Mouse (Mus musculus): ENCODE measurements at regions not wholly inside any gene's neighbourhood (a gene's known extent, or its start where the extent isn't known, plus 50 kb on each side); places are given as distances from the start of the nearest gene placed in this dataset.
A peak's percentile ranks its signal among the peaks of the same experiment; 100 is the strongest.
"Not testable (repeated sequence)": the region's sequence is repeated elsewhere in the genome, so short reads cannot be mapped to it uniquely, and the experiment has no call there.

DNA sequence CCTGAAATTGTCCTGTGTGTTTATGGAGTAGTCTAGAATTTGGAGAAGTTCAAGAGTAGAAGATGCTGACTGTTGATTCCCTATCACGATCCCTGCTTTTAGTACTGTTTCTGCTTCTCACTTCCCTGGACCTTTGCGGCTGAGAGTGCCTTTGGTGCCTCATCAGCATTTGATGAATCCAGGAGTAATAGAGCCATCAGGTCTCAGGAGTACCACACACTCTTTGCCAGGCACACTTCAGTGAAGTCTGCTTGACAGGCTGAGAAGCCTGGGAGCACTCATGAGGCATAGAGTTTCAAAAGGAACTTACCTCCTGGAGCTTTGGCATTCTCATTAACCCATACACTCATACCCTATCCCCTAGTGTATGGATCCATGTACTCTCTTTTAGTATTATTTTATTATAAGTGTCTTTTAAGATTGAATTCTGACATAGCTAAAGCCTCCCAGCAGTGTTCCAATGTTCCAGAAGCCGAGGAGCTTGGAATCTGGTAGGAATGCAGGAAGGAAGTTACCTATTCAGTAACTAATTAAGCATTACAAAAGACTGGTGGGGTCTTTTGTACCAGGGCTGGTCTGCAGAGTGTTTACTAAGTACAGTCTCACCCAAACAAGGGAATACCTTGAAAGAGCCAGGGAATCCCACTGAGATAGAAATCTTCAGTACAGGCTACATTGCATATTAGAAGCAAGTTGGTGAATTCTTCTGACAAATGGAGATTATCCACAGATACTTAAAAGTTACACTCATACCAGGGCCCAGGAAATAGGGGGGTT is 139.7 kb downstream of the Tex13c3 start:
- not testable (repeated sequence) for DNase-seq (ENCODE audit: low spot score)

DNA sequence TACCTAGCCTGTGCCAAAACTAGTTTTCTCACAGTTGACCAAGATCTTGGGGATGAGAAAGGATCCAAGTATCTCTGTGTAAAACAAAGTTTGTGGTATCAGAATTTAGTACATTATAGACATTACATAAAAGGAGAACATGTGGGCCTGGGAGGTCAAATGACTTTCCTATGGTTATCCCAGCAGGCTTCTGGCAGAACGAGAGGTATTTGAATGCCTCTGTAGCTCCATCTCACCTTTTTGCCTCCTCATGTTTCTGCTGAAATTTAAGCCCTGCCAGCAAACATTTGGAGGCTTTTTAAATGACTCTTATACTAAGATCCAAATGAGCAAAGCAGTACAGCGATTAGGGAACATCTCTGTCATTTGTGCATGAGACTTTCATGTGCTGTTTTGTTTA is 167.8 kb downstream of the Tex13c3 start:
- no peak for DNase-seq (ENCODE audit: low spot score)

- no peak for DNase-seq (ENCODE audit: low spot score)
These were observed 169.1 kb downstream of the Tex13c3 start for GRCm38 (mm10) chrX:19311809-19312559.

- no peak for DNase-seq (ENCODE audit: low spot score)
These were observed 169.7 kb downstream of the Tex13c3 start for GRCm38 (mm10) chrX:19311377-19311776.

DNA sequence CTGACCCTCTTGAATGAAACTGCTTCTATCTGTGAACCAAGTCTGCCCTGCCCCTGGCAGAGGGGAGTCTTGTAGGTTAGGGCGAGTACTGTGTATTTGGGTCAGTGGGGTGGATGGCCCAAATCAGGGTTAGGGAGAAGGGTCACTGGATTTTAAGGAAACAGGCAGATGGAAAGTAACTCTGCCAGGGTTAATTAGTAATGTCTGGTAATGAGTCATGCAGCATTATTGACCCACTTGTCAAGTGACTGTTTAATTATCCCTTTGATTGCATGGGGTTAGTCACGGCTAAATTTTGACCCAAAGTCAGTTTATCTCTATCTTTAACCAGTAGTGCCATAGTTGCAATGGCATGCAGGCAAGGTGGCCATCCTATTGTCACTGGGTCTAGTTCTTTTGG is 192.9 kb downstream of the Tex13c3 start:
- DNase-seq (ENCODE audit: low spot score) = no peak

DNA sequence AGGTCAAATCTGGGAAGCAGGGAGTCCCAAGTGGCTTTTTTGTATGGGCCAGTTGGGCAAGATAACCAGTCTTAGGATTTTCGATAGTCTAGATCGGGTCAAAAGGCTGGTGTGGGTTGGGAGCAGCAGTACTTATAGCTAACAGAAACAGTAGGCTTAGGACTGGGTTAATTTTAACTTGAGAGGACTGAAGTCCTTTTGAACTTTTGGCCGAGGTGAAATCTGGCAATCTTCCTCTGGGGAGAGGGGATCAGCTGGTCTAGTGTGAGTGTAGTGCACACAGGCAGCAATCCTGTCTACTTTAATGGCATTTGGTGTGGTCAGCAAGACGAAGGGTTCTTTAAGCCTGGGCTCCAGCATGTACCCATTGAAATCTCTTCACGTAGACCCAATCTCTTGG is 194.7 kb downstream of the Tex13c3 start:
- no peak for DNase-seq (ENCODE audit: low spot score)

DNA sequence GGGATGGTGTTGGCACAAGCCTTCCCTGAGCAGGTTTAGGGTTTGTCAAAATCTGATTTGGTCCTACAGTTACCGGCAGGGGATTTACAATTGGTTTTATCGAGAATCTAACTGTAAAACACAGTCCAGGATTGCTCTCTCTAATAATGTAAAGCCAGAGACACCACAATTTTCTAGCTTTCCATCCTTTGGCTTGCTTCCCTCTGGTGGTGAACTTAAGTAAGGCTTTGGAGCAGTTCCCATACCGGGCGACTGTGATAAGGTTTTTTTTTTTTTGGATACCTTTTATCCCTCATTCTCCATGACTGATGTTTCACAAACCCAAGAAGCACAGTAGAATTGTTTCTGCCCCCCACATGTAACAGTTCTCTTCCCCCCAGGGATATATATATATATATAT is 195.3 kb downstream of the Tex13c3 start:
- DNase-seq (ENCODE audit: low spot score) = no peak

- no peak for DNase-seq (ENCODE audit: low spot score)
These were observed 198.0 kb downstream of the Tex13c3 start for GRCm38 (mm10) chrX:19283078-19283477.

GRCm38 (mm10) chrX:19264237-19264636 is 216.9 kb downstream of the Tex13c3 start:
- no peak for DNase-seq (ENCODE audit: low spot score)

GRCm38 (mm10) chrX:19246777-19247619 is 234.1 kb downstream of the Tex13c3 start:
- no peak for DNase-seq (ENCODE audit: low spot score)

DNA sequence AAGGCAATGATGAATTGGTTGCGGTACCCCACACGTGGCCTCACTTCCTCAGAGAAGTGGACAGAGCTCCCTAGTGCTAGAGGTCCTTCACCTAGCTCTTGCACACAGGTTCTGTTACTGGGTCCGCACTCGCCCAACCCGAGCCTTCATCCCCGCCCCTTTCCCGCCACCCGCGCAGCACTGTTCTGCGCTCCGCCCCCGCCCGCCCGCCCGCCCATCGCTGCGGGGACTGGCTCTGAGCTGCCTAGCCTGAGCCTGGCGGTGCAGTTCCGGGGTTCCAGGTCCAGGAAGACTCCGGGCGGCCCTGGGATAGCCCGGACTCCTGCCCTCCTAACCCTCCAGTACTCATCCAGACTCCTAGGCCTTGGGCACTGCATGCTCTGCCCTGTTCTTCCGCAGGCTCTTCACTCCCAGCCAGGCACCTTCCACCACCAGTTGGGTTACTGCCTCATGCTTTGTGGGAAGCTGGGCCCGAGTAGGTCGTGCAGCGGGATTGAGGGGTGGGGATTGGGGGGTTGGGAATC is 243.3 kb downstream of the Tex13c3 start:
- DNase-seq (ENCODE audit: low spot score) = peak; percentile 1

DNA sequence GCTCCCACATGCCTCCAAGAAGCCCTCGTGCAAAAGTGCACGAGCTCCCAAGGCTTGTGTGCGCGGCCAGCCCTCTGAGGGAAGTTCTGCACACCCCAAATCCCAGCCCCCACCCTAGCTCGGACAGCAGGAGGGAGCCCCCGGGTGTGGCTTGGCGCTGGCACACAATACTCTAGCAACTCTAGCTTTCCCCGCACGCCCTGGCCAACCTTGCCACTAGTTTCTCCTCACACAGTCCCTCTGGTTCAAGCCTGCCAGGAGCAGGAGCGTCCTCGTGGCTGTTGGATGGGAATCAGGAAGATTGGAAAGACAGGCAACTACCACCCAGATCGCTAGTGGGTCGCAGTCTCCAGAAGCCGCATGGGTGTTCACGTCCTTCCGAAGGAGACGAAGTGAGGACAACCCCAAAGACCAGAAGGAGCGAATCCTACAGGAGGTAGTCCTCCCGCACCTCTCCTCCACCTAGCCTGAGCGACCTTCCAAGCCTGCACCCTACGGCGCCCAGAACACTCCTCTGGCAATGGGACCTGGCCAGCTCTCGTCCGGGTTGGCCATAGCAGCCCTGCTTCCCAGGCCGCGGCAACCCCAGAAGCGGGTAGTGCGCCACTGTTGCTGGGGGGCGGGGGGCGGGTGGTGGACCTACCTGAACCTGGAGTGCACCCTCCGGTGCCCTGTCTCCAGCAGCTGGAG is 243.9 kb downstream of the Tex13c3 start:
- DNase-seq (ENCODE audit: low spot score) = no peak

GRCm38 (mm10) chrX:19235449-19235848 is 245.7 kb downstream of the Tex13c3 start:
- no peak for DNase-seq (ENCODE audit: low spot score)

DNA sequence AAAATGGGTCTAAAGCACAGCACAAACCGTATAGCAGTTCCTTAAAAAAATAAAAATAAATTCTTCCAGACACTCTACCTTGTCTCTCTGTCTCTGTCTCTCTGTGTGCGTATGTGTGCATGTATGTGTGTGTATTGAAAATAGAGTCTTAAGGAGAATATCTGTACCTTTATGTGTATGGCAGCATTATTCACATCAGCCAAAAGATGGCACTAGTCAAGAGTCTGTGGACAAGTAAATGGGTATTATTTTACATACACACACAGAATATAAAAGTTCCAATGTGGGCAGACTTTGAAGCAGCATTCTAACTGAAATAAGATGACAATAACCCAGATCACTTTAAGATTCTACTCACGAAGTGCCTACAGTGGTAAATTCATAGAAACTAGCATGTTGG is 249.3 kb downstream of the Tex13c3 start:
- DNase-seq (ENCODE audit: low spot score) = no peak

DNA sequence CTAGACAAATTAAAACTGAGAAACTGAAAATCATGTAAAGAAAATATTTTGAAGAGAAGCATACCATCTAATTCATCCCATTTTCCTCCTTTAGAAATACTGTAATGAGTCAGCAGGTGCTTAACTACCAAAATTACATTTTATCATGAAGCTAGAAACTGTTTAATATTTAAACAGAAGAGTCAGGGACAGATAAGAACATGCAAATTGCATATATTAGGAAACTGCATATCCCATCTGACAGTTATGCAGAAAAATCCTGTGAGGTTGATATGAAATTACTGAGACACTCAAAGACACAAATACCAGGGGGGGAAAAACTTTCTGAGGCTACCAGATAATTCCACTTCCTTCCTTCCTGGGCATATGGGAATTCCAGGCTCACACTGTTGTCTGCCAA is 257.8 kb downstream of the Tex13c3 start:
- DNase-seq (ENCODE audit: low spot score) = no peak

GRCm38 (mm10) chrX:19220785-19221496 is 260.2 kb downstream of the Tex13c3 start:
- DNase-seq (ENCODE audit: low spot score) = no peak

DNA sequence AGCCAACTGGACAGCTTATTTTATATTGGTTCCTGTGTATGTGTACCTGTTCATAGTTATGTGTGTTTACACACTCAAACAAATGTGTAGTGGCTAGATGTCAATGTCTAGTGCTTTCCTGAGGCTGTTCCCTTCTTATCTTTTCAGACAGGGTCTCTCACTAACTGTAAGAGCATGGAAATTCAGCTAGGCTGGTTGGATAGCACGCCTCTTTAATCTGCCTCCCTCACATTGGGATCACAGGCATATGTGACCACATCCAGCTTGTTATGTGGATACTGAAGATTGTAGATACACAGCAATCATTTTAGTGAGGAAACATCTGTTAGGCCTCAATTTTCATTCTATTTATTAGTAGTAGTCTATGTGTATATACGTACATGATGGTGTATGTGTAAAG is 261.4 kb downstream of the Tex13c3 start:
- no peak for DNase-seq (ENCODE audit: low spot score)

GRCm38 (mm10) chrX:19219301-19219700 is 261.8 kb downstream of the Tex13c3 start:
- DNase-seq (ENCODE audit: low spot score) = no peak

DNA sequence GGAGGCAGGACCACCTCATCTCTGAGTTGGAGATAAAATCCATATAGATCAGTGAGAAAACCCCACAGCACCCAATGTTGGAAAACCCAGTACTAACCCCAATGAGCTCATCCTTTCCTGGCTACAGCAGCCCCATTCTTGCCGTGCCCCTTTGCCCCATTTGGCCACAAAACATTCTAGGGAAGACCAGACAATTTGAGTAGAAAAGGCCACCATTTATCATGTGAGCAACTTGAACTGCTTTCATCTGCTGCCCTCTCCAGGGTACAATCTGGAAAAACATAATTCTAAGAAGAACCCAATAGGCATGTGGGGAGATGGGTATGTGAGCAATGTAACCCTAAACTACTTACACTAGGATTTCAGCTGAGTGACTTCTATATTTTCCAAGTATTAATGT is 274.7 kb downstream of the Tex13c3 start:
- no peak for DNase-seq (ENCODE audit: low spot score)

GRCm38 (mm10) chrX:19202542-19202941 is 278.6 kb downstream of the Tex13c3 start:
- DNase-seq (ENCODE audit: low spot score) = no peak
